Comparison of ENCODE assay signal across 8 mouse cellular contexts in the genomic region with DNA sequence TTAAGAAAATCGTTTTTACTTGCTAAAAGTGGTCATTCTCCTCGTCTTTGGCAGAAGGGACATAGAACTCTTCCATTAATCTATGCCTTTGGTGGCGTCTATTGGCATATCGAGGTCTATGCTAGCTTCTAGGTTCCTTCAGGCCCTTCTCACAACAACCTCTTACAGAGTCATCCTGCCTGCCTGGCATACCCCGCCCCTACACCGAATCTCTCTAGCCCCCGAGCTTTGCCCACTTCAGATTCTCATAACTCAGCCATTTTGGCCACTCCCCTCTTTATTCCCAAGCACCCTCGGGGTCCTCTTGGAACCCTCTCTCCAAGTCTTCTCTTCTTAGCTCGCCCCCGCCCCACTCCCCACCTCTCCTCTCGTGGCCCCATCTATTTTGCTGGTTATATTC. TPM values are rescaled to one million over a fixed set of nuclear protein-coding genes. Genes with fewer than 3 reads are reported as not detected.
DNase-seq lines count a peak whose midpoint lies in the region; ATAC-seq and TF ChIP-seq lines count a peak whose summit lies in the region.

No protein-coding gene starts in this region.

- no peaks in the 10 kb centered on the region for H3K36me3 ChIP-seq in liver, adult 2 months (ENCODE audit: control insufficient read depth, insufficient read depth, low read length)
- peaks cover 23% of the 10 kb centered on the region for H3K36me3 ChIP-seq in limb, embryonic 12.5 days
- H3K36me3 ChIP-seq in neural tube, embryonic 14.5 days (ENCODE audit: control insufficient read depth, insufficient read depth, low read length) = no peaks in the 10 kb centered on the region

- peak overlapping the region; percentile 61 for H3K9ac ChIP-seq in liver, adult 2 months (ENCODE audit: low read depth, low read length)
- peak overlapping the region; percentile 70 for H3K9ac ChIP-seq in limb, embryonic 12.5 days (replicated peaks)
- H3K9ac ChIP-seq in neural tube, embryonic 14.5 days (replicated peaks; ENCODE audit: low read depth, low read length) = peak overlapping the region; percentile 8

- peaks cover 3% of the 10 kb centered on the region; the same call in 1 of the 2 replicates for H3K4me1 ChIP-seq in liver, adult 2 months (ENCODE audit: control insufficient read depth, insufficient read depth, low read length)
- H3K4me1 ChIP-seq in embryonic fibroblast, embryonic 13.5 days (ENCODE audit: control insufficient read depth, insufficient read depth, low read length) = no peaks in the 10 kb centered on the region
- H3K4me1 ChIP-seq in limb, embryonic 12.5 days (replicated peaks) = peaks cover 8% of the 10 kb centered on the region
- no peaks in the 10 kb centered on the region for H3K4me1 ChIP-seq in neural tube, embryonic 14.5 days (ENCODE audit: control insufficient read depth, insufficient read depth, low read length)

- H3K4me3 ChIP-seq in liver, adult 2 months (ENCODE audit: insufficient read depth, low read depth, low read length) = peak overlapping the region; percentile 64
- peak overlapping the region; percentile 71 for H3K4me3 ChIP-seq in embryonic fibroblast, embryonic 13.5 days (ENCODE audit: insufficient read depth, low read length)
- H3K4me3 ChIP-seq in limb, embryonic 12.5 days (replicated peaks) = peak overlapping the region; percentile 64
- peak overlapping the region; percentile 29 for H3K4me3 ChIP-seq in neural tube, embryonic 14.5 days (ENCODE audit: low read depth, low read length)

- WGBS in liver, adult 2 months = 7% methylated on average over 11 of the region's 11 CpGs
- WGBS in limb, embryonic 12.5 days = 7% methylated on average over 11 of the region's 11 CpGs
- 6% methylated on average over 11 of the region's 11 CpGs for WGBS in neural tube, embryonic 14.5 days

- H3K27ac ChIP-seq in liver, adult 2 months (replicated peaks; ENCODE audit: insufficient read depth, low read depth, low read length) = no peak overlapping the region
- H3K27ac ChIP-seq in embryonic fibroblast, embryonic 13.5 days (ENCODE audit: insufficient read depth, low read length) = no peak overlapping the region
- H3K27ac ChIP-seq in limb, embryonic 12.5 days = peak overlapping the region; percentile 41; the same call in 1 of the 2 replicates
- H3K27ac ChIP-seq in neural tube, embryonic 14.5 days (ENCODE audit: low read depth, low read length) = peak overlapping the region; percentile 16

- no peaks in the 10 kb centered on the region for H3K27me3 ChIP-seq in liver, adult 2 months (ENCODE audit: control insufficient read depth, insufficient read depth, low read length)
- no peaks in the 10 kb centered on the region for H3K27me3 ChIP-seq in limb, embryonic 12.5 days
- H3K27me3 ChIP-seq in neural tube, embryonic 14.5 days (ENCODE audit: control insufficient read depth, insufficient read depth, low read length) = no peaks in the 10 kb centered on the region

- H3K4me2 ChIP-seq in limb, embryonic 12.5 days = peak overlapping the region; percentile 81
- H3K4me2 ChIP-seq in neural tube, embryonic 14.5 days (ENCODE audit: low read depth, low read length) = peak overlapping the region; percentile 56

- H3K9me3 ChIP-seq in limb, embryonic 12.5 days = no peaks in the 10 kb centered on the region
- H3K9me3 ChIP-seq in neural tube, embryonic 14.5 days (ENCODE audit: control insufficient read depth, low read length) = no peaks in the 10 kb centered on the region

- no peaks in the 10 kb centered on the region for H3K79me2 ChIP-seq in liver, adult 2 months (ENCODE audit: control insufficient read depth, insufficient read depth, low read length)

- peak; percentile 19 for DNase-seq in adrenal gland, adult 2 months
- no peak for DNase-seq in adrenal gland, postnatal 4 days (ENCODE audit: low spot score in 2 of 2)
- DNase-seq in liver, adult 2 months (ENCODE audit: extremely low read depth, low read depth, low spot score) = peak; percentile 19
- no peak for DNase-seq in liver
- no peak for DNase-seq in urinary bladder, postnatal 14 days (ENCODE audit: low spot score)

- no peak; the same call in 1 of the 2 replicates for ATAC-seq in limb, embryonic 12.5 days (ENCODE audit: insufficient number of reproducible peaks, insufficient read depth, low FRiP score, low TSS enrichment, low read depth)
- ATAC-seq in neural tube, embryonic 14.5 days (ENCODE audit: low read depth) = peak; percentile 76

- TF ChIP-seq POLR2A in liver, adult 2 months (IDR thresholded peaks at IDR 0.05; ENCODE audit: extremely low read depth, insufficient read depth, low read length) = no peak
- TF ChIP-seq POLR2A in embryonic fibroblast, embryonic 13.5 days (IDR thresholded peaks at IDR 0.05; ENCODE audit: low read depth, low read length) = no peak

- no peak for TF ChIP-seq CTCF in liver, adult 2 months (IDR thresholded peaks at IDR 0.05; ENCODE audit: low read depth, low read length)
- no peak for TF ChIP-seq CTCF in embryonic fibroblast, embryonic 13.5 days (IDR thresholded peaks at IDR 0.05; ENCODE audit: borderline replicate concordance, insufficient read depth, low read length)

RNA-seq across cellular contexts. Expression of a gene that starts 0.5 kb away (rescaled TPM):
- total RNA-seq in adrenal gland, adult 2 months (2021) = 10 to 100 TPM in 1 of 2 experiments, 1 to 10 TPM in 1; 6.2 to 10.7 TPM
- 6.3 and 6.9 TPM in 2 replicates for polyA plus RNA-seq in adrenal gland, adult 2 months (2012; rRNA removed)
- 10 to 100 TPM; 20.8 to 22.9 TPM for total RNA-seq in adrenal gland, postnatal 4 days (2021)
- 4.6 and 4.7 TPM in 2 replicates for total RNA-seq in liver, adult 2 months (2014; rRNA removed)
- polyA plus RNA-seq in liver, adult 2 months (2012; rRNA removed) = 3.7 and 5.3 TPM in 2 replicates
- 8.1 and 10.5 TPM in 2 replicates for polyA plus RNA-seq in embryonic fibroblast, embryonic 13.5 days (2011; ENCODE audit: insufficient read length, low read depth, missing spikeins)
- 64.3 and 70.0 TPM in 2 replicates for polyA plus RNA-seq in limb, embryonic 12.5 days (2016; fragmentation: Nextera tagmentation; extraction: Ambion mirVana)
- 22.4 and 23.9 TPM in 2 replicates for polyA plus RNA-seq in neural tube, embryonic 14.5 days (2014; fragmentation: Nextera tagmentation; extraction: Ambion mirVana)

RNA-seq across cellular contexts. Expression of a gene that starts 6.1 kb away (rescaled TPM):
- not detected for total RNA-seq in adrenal gland, adult 2 months (2021)
- polyA plus RNA-seq in adrenal gland, adult 2 months (2012; rRNA removed) = not detected in 2 replicates
- total RNA-seq in adrenal gland, postnatal 4 days (2021) = not detected
- total RNA-seq in liver, adult 2 months (2014; rRNA removed) = not detected in 2 replicates
- polyA plus RNA-seq in liver, adult 2 months (2012; rRNA removed) = not detected in 2 replicates
- polyA plus RNA-seq in embryonic fibroblast, embryonic 13.5 days (2011; ENCODE audit: insufficient read length, low read depth, missing spikeins) = not detected in 2 replicates
- not detected in 2 replicates for polyA plus RNA-seq in limb, embryonic 12.5 days (2016; fragmentation: Nextera tagmentation; extraction: Ambion mirVana)
- not detected in 2 replicates for polyA plus RNA-seq in neural tube, embryonic 14.5 days (2014; fragmentation: Nextera tagmentation; extraction: Ambion mirVana)

RNA-seq across cellular contexts. Expression of a gene that starts 15.2 kb away (rescaled TPM):
- 10 to 100 TPM; 78.0 to 81.9 TPM for total RNA-seq in adrenal gland, adult 2 months (2021)
- 125 and 139 TPM in 2 replicates for polyA plus RNA-seq in adrenal gland, adult 2 months (2012; rRNA removed)
- total RNA-seq in adrenal gland, postnatal 4 days (2021) = 10 to 100 TPM; 89.2 to 89.5 TPM
- total RNA-seq in liver, adult 2 months (2014; rRNA removed) = 17.1 and 20.7 TPM in 2 replicates
- 35.8 and 36.7 TPM in 2 replicates for polyA plus RNA-seq in liver, adult 2 months (2012; rRNA removed)
- polyA plus RNA-seq in embryonic fibroblast, embryonic 13.5 days (2011; ENCODE audit: insufficient read length, low read depth, missing spikeins) = 32.9 and 33.9 TPM in 2 replicates
- polyA plus RNA-seq in limb, embryonic 12.5 days (2016; fragmentation: Nextera tagmentation; extraction: Ambion mirVana) = 150 and 155 TPM in 2 replicates
- 98.3 and 110 TPM in 2 replicates for polyA plus RNA-seq in neural tube, embryonic 14.5 days (2014; fragmentation: Nextera tagmentation; extraction: Ambion mirVana)

RNA-seq across cellular contexts. Expression of a gene that starts 29.7 kb away (rescaled TPM):
- total RNA-seq in adrenal gland, adult 2 months (2021) = not detected
- polyA plus RNA-seq in adrenal gland, adult 2 months (2012; rRNA removed) = not detected in 2 replicates
- not detected for total RNA-seq in adrenal gland, postnatal 4 days (2021)
- total RNA-seq in liver, adult 2 months (2014; rRNA removed) = 0.18 TPM in 1 of 2 replicates, not detected in the other
- polyA plus RNA-seq in liver, adult 2 months (2012; rRNA removed) = not detected in 2 replicates
- polyA plus RNA-seq in embryonic fibroblast, embryonic 13.5 days (2011; ENCODE audit: insufficient read length, low read depth, missing spikeins) = not detected in 2 replicates
- polyA plus RNA-seq in limb, embryonic 12.5 days (2016; fragmentation: Nextera tagmentation; extraction: Ambion mirVana) = not detected in 2 replicates
- polyA plus RNA-seq in neural tube, embryonic 14.5 days (2014; fragmentation: Nextera tagmentation; extraction: Ambion mirVana) = not detected in 2 replicates

RNA-seq across cellular contexts. Expression of a gene that starts 33.4 kb away (rescaled TPM):
- 1 to 10 TPM; 3.5 to 5.7 TPM for total RNA-seq in adrenal gland, adult 2 months (2021)
- 12.5 and 12.7 TPM in 2 replicates for polyA plus RNA-seq in adrenal gland, adult 2 months (2012; rRNA removed)
- total RNA-seq in adrenal gland, postnatal 4 days (2021) = 1 to 10 TPM; 3.8 to 5.2 TPM
- total RNA-seq in liver, adult 2 months (2014; rRNA removed) = 0.34 TPM in 1 of 2 replicates, not detected in the other
- not detected in 2 replicates for polyA plus RNA-seq in liver, adult 2 months (2012; rRNA removed)
- not detected in 2 replicates for polyA plus RNA-seq in embryonic fibroblast, embryonic 13.5 days (2011; ENCODE audit: insufficient read length, low read depth, missing spikeins)
- not detected in 2 replicates for polyA plus RNA-seq in limb, embryonic 12.5 days (2016; fragmentation: Nextera tagmentation; extraction: Ambion mirVana)
- not detected in 2 replicates for polyA plus RNA-seq in neural tube, embryonic 14.5 days (2014; fragmentation: Nextera tagmentation; extraction: Ambion mirVana)

Comparison
In these comparisons a context has a peak if more than half of its experiments do, and no peak if none do; other contexts are left out.
1. DNase-seq: peak in adrenal gland, adult 2 months (single experiment) and liver, adult 2 months (single experiment); none in adrenal gland, postnatal 4 days (0 of 2), liver (single experiment) and urinary bladder, postnatal 14 days (single experiment).
2. H3K27ac ChIP-seq: peak in limb, embryonic 12.5 days (single experiment) and neural tube, embryonic 14.5 days (single experiment); none in liver, adult 2 months (single experiment) and embryonic fibroblast, embryonic 13.5 days (single experiment).
3. H3K9ac ChIP-seq: peak in every context shown above with its lines; median percentile 70 in limb, embryonic 12.5 days; 61 in liver, adult 2 months; 8 in neural tube, embryonic 14.5 days.
4. Peak in every context shown above with its lines, with median percentiles within 50 percentile points of each other: H3K4me3 ChIP-seq.